Mouse (Mus musculus) 3T3-L1 (cell line): ENCODE data around the gene Arhgef40.
A peak's percentile ranks its signal among the peaks of the same experiment; 100 is the strongest.
"Not testable (repeated sequence)": the region's sequence is repeated elsewhere in the genome, so short reads cannot be mapped to it uniquely, and the experiment has no call there.

Experiments used
- DNase-seq: peaks from one replicate; pipeline ENCODE4 v3.0.0-alpha.2; 2015; ENCODE audit warnings: low read depth, low spot score

Gene Arhgef40

DNA sequence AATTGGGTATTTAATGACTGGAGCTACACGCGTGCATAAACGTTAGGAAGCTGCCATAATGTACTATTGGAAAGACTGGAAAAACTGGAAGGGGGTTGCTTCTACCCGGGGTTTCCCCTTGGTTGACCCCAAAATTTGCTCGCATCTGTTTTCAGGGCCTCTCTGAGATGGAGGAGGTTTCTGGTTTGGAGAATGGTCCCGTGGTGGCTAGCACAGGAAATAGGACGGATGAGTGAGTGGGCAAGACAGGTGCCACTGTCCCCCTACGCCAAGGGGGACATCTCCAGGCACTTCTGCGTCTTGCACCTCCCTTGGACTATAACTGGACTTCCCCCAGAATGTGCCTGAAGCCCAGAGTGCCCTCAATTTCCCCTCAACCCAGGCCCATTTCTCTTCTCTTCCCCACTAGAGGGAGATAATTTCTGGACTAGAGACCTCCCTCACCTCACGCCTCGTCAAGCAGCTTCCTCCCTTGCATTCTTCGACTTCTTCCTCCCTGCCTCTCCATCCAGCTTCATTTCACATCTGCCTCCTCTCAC is 34.6 kb downstream of the Arhgef40 start:
- DNase-seq, result no peak

DNA sequence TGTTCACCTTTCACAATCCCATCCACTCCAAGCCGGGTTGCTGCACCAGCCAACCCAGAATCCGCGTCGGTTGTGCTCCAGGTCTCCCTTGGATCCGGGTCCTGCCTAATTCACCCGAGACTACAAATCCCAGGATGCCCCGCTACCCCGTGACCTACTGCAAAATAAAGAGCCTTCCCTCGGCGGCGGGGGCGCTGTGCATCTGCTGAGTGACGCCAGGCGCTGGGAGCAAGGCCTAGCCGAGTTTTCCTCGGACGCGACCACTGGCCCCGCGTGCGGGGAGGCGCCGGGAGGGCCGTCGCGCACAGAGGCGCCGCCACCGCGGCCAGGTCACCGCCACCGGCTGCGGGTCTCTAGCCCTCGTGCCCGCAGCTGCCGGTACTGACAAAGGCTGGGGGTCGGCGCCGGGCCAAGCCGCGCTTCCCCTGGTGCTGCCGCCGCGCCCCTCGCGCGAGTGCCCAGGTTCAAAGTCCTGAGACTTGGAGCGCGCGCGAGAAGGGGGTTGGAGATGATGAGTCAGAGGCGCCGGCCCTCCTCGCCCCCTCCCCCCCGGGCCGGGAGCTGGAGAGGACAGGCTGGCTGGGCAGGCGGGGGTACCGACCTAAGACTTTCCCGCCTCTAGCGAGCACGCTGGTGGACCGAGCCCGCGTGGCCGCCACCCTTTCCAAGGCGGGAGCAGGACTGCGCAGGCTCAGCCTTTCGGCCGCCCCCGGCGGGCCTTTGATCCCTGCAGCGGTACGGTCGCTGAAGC is 35.2 kb downstream of the Arhgef40 start:
- peak; percentile 97 for DNase-seq

DNA sequence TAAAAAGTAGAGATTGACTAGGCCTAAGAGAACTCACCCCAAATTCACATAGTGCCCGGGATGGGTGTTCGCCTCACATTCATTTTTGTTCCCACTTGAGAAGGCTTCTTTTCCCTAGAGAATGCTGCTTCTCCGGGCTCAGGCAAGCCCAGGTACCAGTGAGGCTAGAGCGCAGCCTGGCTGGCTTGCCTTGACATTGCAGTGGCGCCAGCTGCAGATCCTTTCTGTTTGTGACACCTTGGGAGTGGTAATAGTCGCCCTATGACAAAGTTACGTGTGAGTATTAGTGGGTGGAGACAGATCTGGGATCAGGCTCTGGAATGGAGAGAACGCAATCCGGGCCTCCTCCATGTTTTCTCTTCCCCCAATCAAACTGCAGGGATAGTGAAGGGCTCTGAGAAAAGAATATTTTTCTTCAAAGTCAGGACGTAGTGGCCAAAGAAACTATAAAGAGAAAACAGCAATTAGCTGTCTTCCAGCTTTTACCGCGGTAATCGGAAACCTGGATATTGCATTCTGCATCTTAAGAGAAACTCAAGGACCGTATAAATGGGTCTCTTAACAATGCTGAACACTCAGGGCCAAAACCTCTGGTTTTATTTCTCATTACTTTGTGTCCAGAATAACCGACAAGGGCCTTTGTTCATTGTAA is 36.1 kb downstream of the Arhgef40 start, which contains the start of gene Zfp219:
Zfp219 (minus strand) TSS at position 248 of the 652 bp plus-strand sequence.
- peak; percentile 95 for DNase-seq

DNA sequence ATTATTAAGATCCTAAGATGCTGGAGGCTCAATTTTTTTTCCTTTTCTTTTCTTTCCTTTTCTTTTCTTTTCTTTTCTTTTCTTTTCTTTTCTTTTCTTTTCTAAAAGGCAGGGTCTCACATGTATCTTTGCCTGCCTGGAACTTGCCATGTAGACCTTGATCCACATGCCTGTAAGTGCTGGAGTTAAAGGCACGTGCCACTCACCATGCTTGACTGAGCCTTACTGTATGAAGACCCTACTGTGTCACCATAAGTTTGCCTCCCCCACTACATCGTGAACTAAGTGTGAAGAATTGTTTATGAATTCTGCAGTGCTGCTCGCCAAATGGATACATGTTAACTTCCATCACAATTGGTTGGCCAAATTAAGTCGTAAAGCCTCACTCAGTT is 36.6 kb downstream of the Arhgef40 start:
- DNase-seq, result no peak

DNA sequence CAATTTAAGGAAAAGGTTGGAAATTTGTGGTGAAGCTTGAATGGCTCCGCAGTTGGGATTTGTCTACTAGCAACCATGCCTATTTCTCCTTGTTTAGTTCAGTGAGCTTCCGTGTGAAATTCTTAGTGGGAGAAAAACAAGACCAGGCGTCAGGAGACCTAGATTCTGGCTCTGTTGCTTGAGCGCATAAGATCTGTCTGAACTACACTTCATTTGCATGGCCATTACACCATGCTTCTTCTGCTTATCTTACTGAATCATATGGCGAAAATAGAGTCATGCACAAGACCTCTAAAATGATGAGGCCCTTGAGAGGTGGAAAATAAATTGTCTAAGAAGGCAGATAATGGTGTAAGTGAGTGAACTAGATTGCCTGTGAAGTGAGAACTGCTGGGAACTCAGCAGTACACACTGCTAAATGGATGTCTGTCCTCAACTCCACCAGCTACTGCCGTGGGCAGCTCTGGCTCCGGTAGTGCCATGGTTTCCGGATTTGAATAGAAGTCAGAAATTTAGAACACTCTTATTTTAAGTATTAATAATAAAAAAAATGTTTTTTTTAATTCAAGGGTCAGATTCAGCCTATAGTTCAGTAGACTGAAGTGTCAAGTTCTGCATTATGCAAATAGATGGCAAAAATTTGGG is 37.2 kb downstream of the Arhgef40 start:
- no peak for DNase-seq

DNA sequence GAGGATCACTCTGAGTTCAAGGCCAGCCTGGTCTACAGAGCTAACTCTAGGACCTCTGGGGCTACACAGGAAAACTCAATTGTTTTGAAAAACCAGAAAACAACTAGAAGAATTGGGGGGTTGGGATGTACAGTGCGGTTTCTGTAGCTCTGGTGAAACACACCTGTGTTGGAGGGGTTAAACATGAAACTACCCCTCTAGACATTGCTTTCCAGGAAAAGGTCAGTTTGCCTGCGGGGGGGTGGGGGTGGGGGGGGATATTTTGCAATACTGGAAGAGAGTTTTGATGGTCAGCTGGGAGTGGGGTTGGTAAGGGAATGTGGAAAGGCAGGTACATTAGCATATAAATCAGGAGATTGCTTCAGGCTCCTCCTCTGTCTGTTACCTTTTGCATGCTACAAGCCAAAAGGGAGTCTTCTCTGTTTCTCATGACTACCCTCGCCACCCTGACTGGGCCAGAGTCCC is 37.8 kb downstream of the Arhgef40 start:
- no peak for DNase-seq

DNA sequence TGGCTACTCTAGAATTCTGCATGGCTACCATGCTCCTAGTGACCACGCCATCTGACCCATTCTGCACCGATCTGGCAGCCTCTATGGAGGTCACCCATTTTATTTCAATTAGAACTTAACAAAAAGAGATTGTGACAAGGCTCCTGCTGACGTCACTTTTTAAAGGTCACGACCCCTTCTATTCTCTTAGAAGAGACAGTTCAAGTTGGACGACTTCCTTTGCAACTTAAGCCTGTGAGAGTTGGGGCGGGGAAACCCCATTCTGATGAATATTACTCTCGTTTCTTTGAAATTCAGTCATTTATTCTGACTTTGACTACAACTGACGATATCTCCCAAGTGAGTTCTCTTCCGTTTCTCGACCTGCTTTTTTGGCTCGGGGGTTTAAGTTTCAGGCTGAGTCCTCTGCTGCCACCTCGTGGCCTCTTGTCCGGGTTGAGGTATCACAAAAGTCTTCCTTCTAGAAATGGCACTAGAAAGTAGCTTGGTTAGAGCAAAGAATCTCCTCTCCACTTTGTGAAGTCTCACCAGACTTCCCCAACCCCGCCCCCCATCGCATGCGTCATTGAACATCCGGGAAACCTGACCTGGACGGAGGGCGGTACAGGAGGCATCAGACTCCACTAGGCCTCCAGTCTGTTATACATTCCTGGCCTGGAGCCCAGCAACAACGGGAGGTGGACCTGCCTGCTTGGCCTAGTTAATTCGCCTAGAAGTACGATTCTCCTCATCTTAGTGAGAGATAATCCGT is 38.4 kb downstream of the Arhgef40 start:
- DNase-seq, result peak; percentile 95

DNA sequence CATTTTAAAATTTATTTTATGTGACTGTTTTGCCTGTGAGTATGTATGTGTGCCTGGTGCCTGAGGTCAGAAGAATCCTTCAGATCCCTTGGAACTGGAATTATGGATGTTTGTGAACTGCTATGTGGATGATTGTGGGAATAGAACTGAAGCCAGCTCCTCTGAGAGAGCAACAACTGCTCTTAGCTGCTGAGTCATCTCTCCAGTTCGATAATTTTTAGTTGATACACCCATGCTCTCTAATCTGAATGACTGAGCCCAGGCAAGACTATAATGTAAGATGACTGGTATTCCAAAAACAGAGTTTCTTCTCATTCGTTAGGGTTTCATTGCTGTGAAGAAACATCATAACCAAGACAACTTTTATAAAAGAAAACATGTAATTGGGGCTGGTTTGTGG is 39.6 kb downstream of the Arhgef40 start:
- no peak for DNase-seq

DNA sequence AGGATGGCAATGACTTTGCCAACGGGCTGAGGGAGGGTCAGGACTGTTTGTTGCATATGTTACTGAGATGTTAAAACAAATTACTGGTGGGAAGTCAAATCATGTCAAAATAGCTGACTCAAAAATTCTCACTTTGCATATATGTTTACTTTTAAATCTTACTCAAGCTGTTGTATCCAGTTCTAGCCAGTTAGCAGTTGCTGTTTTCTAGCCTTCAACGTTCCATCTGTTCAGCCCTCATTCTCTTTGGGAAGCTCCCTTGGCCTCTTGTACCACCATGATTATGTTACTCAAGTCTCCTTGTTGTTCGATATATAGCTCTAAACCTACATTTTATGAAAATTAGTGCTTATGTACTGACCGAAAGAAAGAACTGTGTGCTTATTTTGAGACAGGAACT is 41.8 kb downstream of the Arhgef40 start:
- no peak for DNase-seq

DNA sequence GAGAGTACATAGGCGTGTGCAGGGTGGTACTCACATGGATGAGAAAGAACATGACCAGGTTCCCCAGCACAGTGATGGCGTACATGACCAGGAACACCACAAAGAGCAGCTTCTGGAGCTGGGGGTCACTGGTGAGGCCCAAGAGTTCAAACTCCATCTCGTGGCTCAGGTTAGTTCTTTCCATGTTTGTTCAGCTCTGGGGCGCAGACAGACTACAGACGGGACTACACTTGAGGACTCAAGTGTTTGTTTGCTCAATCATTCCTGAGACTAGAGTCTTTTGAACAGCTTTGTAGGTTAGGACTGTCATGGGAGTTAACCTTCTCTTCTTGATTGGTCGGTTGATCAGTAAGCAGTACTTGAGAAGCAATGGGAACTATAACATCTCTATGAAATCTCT is 51.4 kb downstream of the Arhgef40 start:
- no peak for DNase-seq

DNA sequence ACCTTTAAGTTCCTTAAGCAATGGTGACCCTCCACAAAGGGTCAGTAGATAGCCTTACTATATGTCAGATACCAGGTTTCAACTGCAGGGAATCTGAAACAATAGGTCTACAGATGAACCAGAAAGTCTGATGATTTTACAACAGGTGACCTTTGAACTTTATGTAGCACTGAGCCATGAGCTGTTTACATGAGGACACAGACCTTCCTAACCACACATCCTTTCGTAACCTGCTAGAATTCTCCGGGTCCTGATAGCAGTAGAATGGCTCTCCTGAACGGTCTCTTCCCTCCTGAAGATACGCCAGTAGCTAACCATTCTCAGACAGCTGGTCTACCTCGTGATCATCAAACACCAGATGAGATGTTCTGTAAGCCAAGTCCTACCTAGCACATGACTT is 54.8 kb downstream of the Arhgef40 start:
- no peak for DNase-seq

DNA sequence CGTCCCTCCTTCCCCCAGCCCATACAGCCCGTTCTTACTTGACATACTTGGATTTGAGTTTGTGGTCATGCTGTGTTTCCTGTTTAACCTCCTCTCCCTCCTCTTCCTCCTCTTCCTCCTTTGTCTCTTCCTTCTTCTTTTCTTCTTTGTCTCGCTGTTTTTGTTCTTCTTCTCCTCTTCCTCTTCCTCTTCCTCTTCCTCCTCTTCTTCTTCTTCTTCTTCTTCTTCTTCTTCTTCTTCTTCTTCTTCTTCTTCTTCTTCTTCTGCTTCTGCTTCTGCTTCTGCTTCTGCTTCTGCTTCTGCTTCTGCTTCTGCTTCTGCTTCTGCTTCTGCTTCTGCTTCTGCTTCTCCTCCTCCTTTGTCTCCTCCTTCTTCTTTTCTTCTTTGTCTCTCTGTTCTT is 57.8 kb downstream of the Arhgef40 start, which contains the start of gene Olfr221:
Olfr221 (minus strand) TSS at position 101 of the 400 bp plus-strand sequence.
- DNase-seq, result not testable (repeated sequence)

DNA sequence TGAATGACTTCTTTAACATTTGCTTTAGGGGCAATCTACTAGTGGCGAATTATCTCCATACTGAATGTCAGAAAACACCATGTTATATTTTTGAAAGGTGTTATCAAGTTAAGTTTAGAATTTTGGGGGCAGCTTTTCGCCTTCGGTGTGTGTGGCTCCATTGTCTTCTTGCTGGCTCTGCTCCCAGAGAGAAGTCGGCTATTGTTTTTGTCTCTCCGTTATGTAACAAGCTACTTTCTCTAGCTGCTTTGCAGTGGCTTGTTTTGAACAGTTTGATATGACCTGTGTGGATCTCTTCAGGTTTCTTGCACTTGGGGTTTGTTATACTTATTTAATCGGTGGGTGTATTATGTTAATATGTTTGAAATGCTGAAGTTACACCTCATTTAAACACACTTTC is 58.9 kb downstream of the Arhgef40 start:
- no peak for DNase-seq

DNA sequence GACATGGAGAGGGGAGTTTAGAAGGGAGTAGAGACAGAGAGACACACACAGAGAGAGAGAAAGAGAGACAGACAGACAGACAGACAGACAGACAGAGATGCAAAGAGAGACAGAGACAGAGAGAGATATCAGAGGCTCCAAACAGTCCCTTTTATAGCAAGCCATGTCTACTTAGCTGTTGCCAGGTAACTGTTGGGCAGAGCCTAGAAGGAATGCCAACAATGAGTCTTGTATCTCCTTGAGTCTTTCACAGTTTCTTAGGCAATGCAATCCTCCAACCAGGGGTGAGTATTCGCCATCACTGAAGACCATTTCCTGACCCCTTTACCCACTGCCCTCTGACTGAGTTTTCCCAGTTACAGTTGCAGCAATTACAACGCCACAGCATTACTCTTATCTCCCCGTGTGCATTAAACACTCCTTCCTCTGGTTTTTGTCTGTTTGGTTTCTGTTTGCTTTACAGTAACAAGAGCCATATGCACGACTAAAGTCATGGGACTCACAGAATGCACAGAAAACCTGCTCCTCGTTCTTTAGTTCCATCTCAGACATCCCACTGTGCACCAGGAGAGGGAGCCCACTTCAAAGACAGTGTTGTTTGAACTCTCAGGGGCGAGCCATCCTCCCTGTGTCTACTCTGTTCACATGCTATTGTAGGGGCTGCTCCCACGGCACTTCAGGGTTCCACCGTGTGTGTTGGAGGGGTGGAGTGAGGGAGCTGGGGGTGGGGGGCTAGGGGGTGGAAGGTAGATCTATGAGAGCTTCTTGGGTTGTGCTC is 60.6 kb downstream of the Arhgef40 start:
- DNase-seq, result peak; percentile 63

DNA sequence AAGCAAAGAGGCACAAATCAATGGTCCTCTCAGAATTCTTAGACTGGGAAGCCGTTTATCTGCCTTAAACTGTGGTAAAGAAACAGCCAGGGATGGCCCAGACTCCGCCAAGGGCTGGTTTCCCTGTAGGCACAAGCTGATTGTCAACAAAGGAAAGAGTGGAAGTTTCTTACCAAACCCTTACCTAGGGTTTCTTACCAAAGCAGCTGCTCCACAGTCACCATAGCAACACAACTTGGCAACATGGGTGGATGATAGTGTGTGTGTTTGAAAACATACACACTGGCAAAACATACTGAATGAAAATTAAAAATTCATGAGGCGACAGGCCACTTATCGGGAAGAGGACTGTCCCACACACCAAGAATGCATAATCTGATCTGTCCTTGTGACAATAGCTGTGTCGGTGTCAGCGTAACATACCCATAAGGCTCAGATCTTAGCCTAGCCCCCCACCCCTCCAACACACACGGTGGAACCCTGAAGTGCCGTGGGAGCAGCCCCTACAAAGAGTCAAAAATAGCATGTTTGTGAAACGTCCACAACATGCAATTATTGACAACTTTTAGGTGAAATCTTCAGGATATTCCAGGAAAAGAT is 61.5 kb downstream of the Arhgef40 start:
- DNase-seq, result no peak

DNA sequence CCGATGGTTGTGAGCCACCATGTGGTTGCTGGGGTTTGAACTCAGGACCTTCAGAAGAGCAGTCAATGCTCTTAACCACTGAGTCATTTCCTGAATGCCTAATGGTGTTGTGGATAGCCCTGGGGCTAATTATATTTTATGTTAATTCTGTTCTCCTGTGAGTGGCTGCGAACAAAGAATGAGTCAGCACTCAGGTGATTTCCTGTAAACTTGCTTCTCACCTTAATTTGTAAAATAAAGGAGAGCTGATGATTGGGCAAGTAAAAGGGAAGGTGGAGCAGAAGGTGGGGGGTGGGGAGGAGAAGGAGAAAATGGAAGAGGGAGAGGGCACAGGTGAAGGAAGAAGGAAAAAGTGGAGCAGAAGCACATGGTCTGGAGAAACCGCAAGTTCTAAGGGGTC is 68.2 kb downstream of the Arhgef40 start:
- DNase-seq, result not testable (repeated sequence)
